Mouse (Mus musculus) brain, embryonic 14.5 days (tissue): Measurements from ENCODE around the gene Rita1.

Experiments used
- CTCF ChIP-seq: fragments of 200-500 bp; IDR thresholded peaks from 2 replicates; pipeline ENCODE4 v1.5.1; 2012; ENCODE audit warnings: inconsistent platforms, mild to moderate bottlenecking, moderate library complexity, borderline replicate concordance; ENCODE audit not compliant: insufficient read depth, insufficient read length; ENCODE audit errors: extremely low read depth
- POLR2A ChIP-seq: fragments of 200-500 bp; IDR thresholded peaks from 2 replicates; pipeline ENCODE4 v1.6.1; 2012; ENCODE audit warnings: mild to moderate bottlenecking, inconsistent platforms, borderline replicate concordance; ENCODE audit not compliant: poor library complexity, insufficient read depth, insufficient read length, severe bottlenecking; ENCODE audit errors: extremely low read depth

- TF ChIP-seq CTCF = no peak
- TF ChIP-seq POLR2A = no peak
These were observed 31.1 kb upstream of the Rita1 start for GRCm38 (mm10) chr5:120643365-120644085.
